Mouse (Mus musculus) spleen, adult 18-20 months (tissue): Measurements from ENCODE around the gene Gm20662.

Experiments
- DNase-seq, 2 experiments: peaks; one replicate each; pipeline ENCODE4 v3.0.0; 2022; ENCODE audit warnings: mixed read lengths in 2 of 2

The Gm20662 gene

GRCm38 (mm10) chr9:107996049-107996448, at the start of gene Gm20662:
Gm20662 (plus strand) TSS chr9:107996349.
- no peak for DNase-seq

DNA sequence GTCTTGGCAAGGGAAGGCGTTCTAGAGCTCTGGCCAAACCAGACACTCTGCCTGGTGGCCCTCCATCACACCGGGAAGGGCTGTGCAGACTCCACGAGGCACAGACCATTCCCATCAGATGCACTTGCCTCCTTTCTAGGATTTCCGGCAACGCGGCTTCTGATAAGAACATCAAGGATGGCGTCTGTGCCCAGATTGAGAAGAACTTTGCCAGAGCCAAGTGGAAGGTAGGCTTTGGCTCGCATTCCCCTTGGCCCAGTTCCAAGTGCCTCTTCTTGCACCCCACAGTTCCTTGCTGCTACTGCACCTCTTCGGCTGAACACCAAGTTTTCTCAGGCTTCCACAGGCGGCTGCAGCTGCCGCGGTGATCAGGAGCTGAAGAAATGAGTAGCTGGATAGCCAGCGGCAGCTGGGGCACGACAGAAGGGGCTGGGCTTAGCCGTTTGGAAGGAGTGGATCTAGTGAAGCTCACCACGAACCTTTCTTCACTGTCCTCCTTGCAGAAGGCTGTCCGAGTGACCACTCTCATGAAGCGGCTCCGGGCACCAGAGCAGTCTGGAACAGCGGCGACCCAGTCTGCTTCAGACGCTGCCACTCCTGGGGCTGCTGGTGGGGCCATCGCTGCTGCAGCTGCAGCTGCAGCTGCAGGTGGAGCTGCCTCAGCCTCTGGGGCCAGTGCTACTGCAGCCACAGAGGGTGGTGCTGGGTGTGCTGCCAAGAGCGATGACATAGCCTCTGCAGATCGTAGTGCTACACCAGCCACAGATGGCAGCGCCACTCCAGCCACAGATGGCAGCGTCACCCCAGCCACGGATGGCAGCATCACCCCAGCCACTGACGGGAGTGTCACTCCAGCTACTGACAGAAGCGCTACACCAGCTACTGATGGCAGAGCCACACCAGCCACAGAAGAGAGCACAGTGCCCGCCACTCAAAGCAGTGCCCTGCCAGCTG, 48.6 kb upstream of the Gm20662 start:
- DNase-seq: no peak

GRCm38 (mm10) chr9:107949184-107949921, 46.8 kb upstream of the Gm20662 start:
- no peak for DNase-seq

DNA sequence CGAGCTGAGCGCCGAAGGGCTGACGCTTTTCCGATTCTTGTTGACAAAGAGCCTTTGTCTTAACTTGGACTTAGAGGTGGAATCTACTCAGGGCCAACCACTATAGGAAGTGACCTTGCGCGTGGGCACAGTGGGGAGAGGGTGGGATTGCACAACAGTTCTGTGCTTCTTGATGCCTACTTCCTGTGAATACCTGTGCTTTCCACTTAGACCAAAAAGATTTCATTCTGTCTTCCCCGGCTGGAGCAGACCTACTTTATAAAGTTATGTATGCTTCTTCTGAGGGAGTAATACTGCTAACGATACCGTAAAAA, 46.3 kb upstream of the Gm20662 start, which contains the start of gene Traip:
Gene Traip, plus strand, starts transcription at position 215 of the 314 bp plus-strand sequence.
- no peak for DNase-seq

GRCm38 (mm10) chr9:107950460-107951355, 45.4 kb upstream of the Gm20662 start:
- peak; percentile 72 to 82 for DNase-seq

DNA sequence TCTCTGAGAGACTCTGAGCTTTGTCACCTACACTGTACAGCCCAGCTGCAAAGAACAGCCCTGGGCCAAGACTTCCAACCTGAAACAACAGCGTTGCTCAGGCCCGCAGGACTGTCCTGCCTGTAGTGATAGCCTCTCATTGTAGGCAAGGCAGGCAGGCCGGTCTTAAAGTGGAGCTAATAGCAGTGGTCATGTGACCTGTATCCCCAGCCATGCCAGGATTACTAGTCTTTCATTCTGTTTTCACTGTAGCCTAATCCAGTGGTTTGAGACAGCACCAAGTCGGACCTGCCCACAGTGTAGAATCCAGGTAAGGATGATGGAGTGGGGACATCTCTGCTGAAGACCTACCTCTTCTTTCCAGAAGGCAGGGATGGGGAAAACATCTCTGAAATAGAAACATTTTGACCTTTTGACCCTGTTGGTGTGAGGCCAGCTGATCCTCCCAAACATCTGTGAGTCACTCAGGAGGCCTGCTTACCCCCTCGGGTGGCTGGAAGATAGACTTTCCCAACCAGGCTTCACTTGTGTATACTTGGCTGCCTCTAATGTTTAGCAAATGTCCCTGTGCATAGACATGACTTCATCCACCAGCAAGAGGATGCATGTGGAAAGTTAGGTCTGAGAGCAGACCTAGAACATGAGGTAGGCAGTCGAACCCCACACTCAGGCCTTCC, 40.4 kb upstream of the Gm20662 start:
- no peak for DNase-seq

DNA sequence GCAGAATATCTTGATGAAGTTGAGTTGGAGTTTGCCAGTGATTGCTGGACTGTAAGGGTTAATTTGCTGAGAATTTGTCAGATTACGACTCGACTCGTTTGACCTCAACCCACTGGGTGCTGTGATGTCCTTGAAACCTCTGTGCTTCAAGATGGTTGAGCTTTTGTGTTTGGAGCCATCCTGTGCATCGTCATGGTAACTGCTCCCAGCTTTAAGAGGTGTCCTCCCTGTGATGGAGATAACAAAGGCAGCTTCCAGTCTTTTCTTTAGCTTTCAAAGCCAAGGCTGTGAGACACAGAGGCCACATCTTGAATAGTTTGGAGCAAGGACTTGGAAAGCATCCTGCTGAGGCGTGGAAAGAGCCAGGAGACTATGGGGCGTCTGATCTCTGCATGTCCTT, 39.0 kb upstream of the Gm20662 start:
- DNase-seq: no peak

DNA sequence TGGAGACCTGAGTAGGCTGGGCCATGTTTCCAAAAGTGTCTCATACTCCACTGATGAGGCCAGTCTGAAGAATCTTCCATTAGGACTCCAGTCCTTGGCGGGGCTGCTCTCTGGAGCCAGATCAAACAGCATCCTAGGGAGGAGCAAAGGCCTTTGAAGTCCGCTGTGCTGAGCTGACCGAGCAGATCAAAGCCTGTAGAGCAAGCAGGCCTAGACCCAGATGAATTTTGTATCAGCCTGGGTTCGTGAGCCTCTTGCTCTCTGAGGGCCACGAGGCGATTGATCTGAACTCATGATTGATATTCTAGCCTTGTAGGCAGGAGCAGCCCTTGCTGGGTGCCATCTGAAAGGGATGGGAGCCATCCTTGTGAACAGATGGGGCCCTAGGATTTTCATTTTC, 36.3 kb upstream of the Gm20662 start:
- no peak for DNase-seq

DNA sequence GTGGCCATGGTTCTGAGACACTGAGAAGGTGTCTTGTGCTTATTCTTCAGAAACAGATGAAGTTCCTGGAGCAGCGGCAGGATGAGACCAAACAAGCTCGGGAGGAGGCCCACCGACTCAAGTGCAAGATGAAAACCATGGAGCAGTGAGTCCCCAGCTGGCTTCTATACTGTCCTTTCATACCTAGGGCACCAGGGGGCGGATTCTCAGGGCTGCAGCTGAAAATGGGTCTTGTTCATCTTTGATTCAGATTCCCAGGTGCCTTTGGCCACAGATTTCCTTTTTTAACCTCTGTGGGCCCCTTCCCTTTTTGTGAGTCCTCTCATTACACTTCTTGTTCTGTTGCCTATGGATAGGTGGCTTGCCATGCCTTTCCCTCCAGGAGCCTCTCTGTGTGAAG, 35.2 kb upstream of the Gm20662 start:
- no peak for DNase-seq

DNA sequence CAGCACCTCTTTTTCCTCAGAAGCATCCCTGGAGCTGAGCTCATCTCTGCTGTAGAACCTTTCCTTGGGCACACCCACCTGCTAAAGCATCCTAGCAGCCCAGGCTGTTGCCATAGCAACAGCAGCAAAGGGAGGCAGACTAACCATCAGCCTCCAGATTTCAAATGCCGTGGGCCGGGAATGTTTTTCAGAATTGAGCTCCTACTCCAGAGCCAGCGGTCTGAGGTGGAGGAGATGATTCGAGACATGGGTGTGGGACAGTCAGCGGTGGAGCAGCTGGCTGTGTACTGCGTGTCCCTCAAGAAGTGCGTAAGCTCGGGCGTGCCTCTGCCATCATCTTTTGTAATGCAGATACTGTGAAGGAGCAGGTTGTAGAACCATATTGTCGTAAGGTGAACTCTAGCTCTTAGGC, 34.8 kb upstream of the Gm20662 start:
- DNase-seq: no peak

DNA sequence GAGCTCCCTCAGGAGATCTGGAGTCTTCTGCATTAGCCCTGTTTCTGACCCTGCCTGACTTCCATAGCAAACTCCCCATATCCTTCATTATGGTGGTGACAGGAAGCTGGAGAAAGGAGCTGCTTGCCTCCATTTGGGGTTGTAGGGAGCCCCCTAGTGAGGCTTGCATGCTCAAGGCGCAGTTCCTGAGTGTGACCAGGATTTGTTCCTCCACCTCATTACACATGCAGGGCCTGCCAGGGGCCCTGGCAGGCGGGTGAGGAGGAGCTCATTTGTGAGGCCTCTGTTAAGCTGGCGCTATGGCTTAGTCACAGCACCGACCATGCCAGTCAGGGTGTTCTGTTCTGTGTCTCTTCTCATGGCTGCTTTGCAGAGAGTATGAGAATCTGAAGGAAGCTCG, 34.3 kb upstream of the Gm20662 start:
- DNase-seq: no peak

GRCm38 (mm10) chr9:107962916-107963315, 33.2 kb upstream of the Gm20662 start:
- no peak for DNase-seq

DNA sequence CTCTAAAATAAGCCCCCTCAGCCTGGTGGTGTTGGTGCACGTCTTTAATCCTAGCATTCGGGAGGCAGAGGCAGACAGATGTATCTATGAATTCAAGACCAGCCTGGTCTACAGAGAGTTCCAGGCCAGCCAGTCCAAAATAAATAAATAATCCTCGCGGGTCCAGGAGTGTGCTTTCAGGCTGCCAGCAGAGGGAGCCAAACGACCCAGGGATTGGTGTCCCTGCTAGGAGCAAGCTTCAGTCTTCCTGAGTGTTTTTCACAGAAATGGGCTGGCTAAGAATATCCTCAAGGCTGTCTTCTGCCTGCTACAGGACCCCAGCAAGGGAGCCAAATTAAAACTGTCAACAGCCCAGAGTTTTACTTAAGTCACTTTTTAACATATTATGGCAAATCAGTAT, 32.4 kb upstream of the Gm20662 start:
- DNase-seq: peak; percentile 60 to 71

DNA sequence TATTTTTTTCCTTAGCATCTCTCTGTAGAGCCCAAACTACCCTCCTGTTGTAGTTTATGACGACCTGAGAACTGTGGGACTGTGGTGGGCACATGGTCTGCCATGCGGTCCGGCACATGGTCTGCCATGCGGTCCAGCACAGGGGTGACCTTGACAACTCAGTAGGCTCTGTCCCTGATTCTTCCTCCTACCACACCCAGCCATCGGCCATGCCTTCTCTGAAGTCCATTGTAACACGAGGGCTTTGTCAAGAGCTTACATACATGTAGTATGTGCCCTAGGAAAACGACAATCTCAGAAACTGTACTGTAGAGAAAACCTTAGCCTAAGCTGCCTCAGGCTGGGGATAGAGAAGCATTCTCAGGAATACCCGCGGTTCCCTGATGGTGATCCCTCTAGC, 31.5 kb upstream of the Gm20662 start:
- no peak for DNase-seq

- no peak for DNase-seq
Measured at GRCm38 (mm10) chr9:107966676-107967075, 29.5 kb upstream of the Gm20662 start.

- no peak for DNase-seq
Measured at GRCm38 (mm10) chr9:107967437-107967836, 28.7 kb upstream of the Gm20662 start.

GRCm38 (mm10) chr9:107968531-107968930, 27.6 kb upstream of the Gm20662 start:
- DNase-seq: no peak

GRCm38 (mm10) chr9:107970311-107970710, 25.8 kb upstream of the Gm20662 start:
- DNase-seq: no peak

- no peak for DNase-seq
Measured at GRCm38 (mm10) chr9:107971690-107972541, 24.2 kb upstream of the Gm20662 start.

- DNase-seq: no peak
Measured at GRCm38 (mm10) chr9:107974491-107975171, 21.5 kb upstream of the Gm20662 start.
